Mouse (Mus musculus): ENCODE results near the gene Rprd1b.
A peak's percentile ranks its signal among the peaks of the same experiment; 100 is the strongest.

Rprd1b gene

DNA sequence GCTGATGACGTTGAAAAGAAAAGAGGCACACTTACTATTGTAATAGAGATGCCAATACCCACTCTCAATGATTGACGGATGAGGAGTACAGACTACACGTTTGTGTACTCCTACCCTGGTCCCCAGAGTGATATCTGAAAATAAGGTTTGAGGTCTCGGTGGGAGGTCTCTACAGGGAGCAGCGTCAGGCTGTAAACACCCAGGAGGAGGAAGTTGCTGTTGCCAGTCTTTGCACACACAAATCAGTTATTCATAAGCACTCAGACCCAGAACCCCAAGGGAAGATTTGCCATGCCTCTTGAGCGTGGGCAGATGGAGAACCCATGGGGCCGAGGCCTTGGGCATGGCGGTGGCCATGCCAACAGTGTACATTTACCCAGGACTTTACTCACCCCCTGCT lies 56.2 kb downstream of the Rprd1b start:
- no peak for DNase-seq

DNA sequence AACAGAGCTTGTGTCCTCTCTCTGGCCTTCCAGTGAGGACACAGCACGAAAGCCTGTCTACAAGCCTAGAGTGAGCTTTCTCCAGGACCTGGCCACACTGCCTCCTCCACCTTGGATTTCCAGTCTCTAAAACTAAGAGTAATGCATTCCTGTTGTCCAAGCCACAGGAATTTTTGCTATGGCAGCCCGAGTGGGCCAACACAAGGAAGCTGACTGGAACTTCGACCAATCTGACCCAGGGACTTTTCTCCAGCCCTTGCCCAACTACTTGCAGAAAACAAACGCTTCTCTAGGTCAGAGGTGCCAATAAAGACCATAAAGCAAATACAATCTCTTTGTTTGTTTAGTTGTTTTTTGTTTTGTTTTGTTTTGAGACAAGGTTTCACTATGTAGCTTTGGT lies 61.8 kb downstream of the Rprd1b start:
- DNase-seq = no peak

DNA sequence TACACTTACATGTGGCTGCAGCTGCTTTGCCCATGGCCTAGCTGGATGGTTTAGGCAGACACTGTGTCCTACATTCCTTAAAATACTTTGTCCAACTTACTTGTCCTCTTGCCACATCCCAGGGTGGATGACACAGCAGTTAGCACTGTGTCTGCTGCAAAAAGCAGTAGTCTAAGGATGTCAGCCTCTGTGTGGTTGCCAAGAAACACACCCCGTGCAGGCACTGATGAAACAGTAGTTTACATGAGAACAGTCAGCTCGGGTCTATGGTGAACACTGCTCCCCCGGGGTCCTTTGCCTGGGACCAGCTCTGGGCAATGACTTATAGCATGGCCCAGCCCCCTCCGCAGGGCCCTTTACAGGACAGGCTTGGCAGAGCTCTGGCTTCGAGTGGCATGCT lies 65.0 kb downstream of the Rprd1b start:
- peak; percentile 44 for DNase-seq

- DNase-seq = no peak
Observed at GRCm38 (mm10) chr2:158094300-158094699, 66.0 kb downstream of the Rprd1b start.

DNA sequence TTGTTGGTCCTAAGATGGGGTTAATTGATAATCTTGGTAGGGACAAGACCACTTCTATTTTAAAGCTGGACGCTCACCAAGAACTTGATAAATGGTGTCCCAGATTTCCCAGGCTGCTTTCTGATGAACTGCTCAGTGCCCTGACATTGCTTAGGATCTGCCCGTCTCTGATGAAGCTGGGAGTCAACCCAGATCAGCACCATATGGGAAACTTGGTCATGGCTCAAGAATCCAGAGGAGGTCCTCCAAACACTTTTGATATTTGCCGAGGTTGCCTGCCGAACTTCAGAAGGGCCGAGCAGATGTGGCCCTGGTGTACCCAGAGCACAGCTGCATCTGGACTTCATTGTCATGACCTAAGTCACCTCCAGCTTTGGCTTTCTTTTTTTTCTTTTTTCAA lies 66.5 kb downstream of the Rprd1b start:
- DNase-seq = no peak

DNA sequence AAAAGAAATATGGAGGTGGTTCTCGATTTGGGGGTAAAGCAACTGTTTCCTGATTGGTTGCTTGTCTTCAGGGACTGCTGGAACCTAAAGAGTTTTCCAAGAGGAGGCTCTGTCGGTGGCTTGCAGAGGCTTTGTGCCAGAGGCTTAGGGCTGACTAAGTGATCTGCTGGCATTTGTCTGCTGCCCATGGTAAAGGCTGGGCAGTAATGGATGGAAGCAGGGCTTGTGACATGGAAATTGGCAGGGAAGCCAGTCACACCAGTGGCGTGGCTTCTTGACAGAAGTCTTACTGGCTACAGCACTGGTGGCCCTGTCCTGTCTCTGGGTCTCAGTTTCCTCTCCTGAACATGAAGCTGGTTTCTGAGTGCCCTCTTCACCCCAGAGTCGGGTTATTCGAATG lies 68.8 kb downstream of the Rprd1b start:
- DNase-seq = no peak

GRCm38 (mm10) chr2:158098730-158099129 lies 70.4 kb downstream of the Rprd1b start:
- no peak for DNase-seq

DNA sequence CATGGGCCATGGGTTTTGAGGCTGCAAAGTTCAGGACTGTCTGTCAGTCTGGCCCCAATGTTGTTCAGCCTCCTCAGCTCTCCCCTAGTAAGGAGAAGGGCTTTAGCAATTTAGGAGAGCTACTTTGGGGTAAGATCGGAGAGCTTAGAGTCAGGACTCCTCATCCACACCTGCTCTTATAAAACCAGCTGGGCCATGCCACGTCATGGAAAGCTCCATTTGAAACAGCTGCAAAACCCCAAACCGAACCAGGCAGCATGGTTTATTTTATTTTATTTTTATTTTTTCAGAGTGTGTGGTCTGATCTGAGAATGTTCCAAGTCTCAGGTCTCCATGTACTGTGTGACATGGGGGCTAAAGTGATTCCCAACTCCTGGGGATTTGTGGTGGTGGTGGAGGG lies 71.2 kb downstream of the Rprd1b start:
- DNase-seq = no peak

GRCm38 (mm10) chr2:158101768-158102167 lies 73.5 kb downstream of the Rprd1b start:
- no peak for DNase-seq

DNA sequence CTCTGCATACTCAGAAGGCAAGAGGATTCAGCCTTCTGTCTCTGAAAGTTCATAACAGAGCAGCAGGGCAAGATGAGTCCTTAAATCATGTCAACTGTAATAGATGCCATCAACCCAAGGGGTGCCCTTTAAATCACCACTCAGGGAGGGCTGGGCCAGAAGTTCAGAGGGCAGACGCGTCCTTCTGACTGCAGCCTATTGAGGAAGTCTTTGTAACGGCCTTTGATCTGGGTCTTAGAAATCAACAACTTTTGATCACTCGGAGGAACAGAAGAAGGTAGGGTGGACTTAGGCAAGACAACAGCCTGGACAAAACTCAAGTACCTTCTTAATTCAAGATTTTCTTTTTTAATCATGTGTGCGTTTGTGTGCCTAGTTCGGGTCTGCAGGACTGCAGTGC lies 76.7 kb downstream of the Rprd1b start:
- no peak for DNase-seq

DNA sequence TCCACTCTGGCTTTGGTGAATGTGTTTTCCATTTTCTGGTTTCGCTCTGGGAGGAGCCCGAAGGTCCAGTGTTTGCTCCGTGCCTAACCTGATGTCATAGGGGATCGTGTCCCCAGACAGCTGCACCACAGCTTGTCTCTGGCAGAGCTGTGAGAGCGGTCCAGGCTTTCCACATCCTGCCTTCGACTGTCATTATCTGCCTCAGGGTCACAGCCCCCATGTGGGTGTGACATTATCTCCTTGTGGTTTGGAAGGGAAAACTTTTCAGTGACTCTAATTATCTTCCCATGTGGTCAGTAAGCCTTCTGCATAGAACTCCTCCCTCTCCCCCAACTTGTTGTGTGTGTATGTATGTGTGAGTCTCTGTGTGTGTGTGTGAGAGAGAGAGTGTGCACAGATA lies 77.3 kb downstream of the Rprd1b start:
- DNase-seq = no peak

DNA sequence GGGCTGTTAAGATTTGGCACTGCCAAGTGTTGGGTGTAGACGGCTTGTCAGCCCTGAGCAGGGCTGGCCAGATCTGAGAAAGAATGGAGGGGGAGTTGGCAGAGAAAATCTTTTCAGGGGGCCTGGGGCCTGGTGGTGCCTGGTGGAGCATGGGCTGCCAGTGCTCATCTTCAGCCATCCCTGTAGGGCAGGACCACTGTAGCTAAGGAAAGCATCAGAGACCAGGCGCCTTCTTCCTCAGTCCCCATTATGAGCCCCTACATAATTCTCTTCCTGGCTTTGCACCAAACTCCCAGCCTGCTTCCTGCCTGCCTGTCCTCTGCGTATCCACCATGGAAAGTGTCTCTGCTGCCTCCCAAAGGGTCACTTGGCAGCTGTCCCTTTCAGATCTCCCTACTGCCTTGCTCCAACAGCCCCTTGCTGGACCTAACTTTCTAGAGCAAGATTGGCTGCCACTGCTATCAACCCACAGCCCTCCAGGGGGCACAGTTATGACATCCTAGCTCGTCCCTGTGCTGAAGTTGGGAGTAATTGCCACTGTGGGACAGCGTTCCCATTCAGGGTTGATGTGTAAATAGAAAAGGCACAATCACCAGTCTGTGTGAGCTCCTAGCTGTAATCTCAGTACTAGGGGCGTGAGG lies 78.8 kb downstream of the Rprd1b start:
- DNase-seq = peak; percentile 76

DNA sequence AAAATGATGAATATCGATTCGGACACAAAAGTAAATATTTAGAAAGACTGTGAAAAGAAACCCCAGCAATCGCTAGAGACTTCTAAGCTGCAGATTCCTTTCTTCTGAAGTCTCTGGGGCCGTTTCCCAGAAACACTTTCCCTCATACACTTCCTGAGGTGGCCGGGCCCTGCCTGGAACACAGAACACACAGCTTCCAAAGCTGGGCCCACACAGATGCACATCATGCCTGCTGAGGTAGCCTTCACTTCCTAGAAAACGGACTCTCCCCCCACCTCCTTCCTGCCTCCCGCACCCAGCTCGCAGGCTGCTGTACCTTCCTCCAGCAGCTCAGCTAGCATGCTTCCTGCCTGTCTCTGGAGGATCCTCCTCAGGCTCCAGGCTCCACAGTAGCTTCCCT lies 81.2 kb downstream of the Rprd1b start:
- DNase-seq = peak; percentile 40

DNA sequence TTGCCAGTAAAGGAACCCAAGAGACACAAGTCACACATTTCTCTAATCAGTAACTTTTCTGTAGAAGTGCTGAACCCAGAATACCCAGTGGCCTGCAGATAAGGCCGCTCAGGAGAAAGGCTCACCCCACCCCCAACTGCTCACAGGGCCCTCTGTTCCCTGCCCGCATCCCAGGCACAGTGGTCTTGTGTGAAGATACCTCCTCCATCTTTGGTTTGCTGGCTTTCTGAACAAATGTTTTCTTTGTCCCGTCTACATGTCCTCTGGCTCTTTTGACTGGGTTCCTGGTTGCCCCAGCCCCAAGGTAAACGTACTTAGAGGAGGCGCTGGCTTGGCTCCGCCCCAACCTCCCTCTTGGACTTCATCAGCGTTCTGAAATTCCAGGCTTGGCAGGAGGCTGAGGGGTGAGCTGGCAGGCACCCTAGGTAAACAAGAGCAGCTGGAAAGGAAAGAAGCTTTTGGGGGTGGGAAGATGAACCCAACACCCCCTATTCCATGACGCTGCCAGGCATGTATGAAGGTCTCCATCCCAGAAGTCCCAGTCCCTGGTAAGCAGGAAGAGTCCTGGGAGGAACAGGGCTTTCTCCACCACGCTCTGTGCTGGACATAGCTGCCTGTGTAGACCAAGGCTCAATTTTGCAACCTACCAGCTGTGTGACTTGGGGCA lies 85.4 kb downstream of the Rprd1b start:
- peak; percentile 85 for DNase-seq

GRCm38 (mm10) chr2:158114931-158115330 lies 86.6 kb downstream of the Rprd1b start:
- no peak for DNase-seq

GRCm38 (mm10) chr2:158115838-158116453 lies 87.6 kb downstream of the Rprd1b start:
- no peak for DNase-seq

- DNase-seq = no peak
Observed at GRCm38 (mm10) chr2:158116653-158117052, 88.4 kb downstream of the Rprd1b start.

DNA sequence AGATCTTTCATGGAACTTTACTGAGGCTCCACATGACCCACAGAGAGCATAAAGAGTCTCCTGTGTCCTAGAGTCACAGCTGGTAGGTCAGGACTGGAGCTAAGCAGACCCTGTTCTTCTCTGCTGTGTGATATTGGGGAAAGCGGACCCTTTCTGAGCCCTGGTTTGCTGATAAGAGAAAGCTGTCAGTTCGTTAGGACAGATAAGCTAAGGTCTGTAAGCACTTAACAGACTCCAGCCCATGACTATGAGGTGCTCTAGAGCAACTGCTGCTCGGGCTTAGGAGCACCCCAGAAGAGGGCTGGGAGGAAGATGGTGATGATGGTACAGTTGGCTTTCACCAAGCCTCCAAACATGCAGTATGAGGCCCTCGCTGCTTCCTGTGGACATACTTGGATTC lies 90.8 kb downstream of the Rprd1b start:
- DNase-seq = no peak

DNA sequence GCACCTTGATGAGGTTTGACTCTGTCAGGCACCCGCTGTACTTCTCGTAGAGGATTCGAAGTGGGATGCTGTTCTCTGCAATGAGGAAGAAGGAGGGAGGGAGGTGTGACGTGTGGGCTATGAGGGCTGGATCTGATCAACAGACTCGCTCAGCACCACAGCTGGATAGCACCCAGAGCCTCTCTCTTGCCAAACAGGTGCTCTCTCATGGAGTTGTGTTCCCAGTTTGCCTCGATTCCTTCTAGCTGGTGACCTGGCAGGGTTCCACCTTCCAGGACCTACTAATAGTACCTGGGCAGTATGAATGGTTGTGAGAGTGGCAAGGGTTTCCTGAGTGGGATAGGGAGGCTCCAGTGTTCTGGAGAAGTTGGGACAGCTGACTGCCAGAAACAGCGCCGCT lies 91.9 kb downstream of the Rprd1b start:
- DNase-seq = no peak

DNA sequence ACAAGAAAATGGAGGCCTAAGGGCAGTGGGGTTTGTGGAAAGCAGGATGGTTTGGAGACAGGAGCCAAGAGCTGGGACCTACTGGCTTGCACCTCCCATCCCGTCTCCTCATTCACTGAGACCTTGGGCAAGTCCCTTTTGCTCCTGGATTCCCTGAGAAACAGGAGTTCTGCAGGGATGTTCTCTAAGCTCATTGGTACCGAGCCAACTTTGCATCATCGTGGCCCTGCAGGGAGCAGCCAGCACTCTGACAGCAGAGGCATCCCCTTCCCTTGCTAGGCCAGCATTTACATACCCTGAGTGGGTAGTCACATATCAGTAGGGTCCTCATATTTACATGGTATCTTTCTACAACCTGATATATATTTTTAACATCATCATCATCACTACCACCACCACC lies 92.6 kb downstream of the Rprd1b start:
- DNase-seq = no peak

DNA sequence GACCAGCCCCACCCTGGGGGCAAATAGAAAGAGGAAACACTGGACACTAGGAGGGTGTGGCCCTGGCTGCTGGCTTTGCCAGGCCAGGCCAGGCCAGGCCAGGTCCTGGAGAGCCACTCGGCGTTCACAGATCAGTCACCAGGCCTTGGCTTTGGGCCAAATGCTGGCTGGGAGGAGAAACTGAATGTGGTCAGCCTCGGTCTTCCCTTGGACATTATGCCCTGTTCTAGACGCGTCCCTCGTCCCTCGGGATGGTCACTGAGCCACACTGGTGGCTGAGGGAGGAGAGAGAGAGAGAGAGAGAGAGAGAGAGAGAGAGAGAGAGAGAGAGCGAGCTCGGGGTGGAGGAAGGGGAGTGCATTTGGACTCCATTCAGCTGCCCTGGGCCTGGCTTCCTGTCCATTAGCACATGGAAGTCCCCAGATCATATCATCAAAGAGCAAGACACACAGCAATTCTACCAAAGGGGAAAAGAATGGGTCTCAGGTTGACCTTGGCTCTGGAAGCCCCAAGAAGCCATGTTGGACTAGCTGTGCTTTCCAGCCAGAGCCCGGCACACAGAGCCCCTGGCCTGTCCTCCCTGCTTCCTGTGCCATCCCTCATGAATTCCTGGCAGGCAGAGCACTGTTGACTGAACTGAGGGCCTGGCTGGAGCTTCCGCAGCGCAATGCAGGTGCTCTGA lies 93.5 kb downstream of the Rprd1b start:
- DNase-seq = peak; percentile 81

DNA sequence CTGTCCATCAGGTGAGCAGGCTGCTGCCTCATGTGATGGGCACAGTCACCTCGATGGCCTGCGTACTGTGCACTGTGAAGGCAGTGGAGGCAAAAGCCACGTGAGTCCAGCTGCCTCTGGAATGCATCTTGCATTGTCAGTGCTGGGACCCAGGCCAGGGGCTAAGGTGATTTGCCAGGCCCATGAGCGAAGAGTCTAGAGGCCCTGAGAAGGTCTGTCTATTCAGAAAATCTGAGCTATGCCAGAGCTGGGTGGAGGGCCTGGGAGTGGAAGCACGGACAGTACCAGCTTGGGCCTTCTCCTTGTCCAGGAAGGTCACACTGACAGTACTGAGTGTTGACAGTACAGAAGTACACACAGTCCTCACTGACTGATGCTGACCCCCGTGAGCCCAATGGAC lies 94.5 kb downstream of the Rprd1b start:
- peak; percentile 57 for DNase-seq

GRCm38 (mm10) chr2:158127245-158127644 lies 98.9 kb downstream of the Rprd1b start:
- DNase-seq = no peak

DNA sequence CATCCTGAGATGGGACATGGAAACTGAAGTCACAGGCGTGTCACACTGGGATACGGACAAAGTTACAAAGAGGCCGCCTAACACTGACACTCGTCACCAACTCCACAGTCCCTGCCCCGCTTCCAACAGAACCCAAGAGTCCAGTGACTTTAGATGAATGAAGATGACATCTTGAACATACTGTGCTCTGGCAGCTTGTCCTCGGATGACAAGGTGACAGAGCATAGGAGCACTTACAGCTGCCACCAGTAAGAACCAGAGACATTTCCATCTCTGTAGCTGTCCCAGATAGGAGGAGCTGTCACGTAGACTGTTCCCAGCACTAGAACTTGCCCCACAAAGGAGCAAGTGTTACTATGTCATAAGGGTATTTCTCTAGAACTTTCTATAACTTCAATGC lies 99.6 kb downstream of the Rprd1b start:
- peak; percentile 49 for DNase-seq
